Mouse (Mus musculus): ENCODE measurements at regions not wholly inside any gene's neighbourhood (a gene's known extent, or its start where the extent isn't known, plus 50 kb on each side); places are given as distances from the start of the nearest gene placed in this dataset.
"Not testable (repeated sequence)": the region's sequence is repeated elsewhere in the genome, so short reads cannot be mapped to it uniquely, and the experiment has no call there.

GRCm38 (mm10) chr6:103809986-103810341, 299.6 kb downstream of the Chl1 start:
- no peak for DNase-seq

- no peak for DNase-seq
Observed at GRCm38 (mm10) chr6:103810342-103811001, 300.1 kb downstream of the Chl1 start.

GRCm38 (mm10) chr6:103816396-103816795, 306.0 kb downstream of the Chl1 start:
- DNase-seq, result not testable (repeated sequence)

GRCm38 (mm10) chr6:103826042-103826441, 315.7 kb downstream of the Chl1 start:
- DNase-seq, result no peak

GRCm38 (mm10) chr6:103827623-103828022, 317.2 kb downstream of the Chl1 start:
- DNase-seq, result no peak

- no peak for DNase-seq
Observed at GRCm38 (mm10) chr6:103828866-103829265, 318.5 kb downstream of the Chl1 start.

- no peak for DNase-seq
Observed at GRCm38 (mm10) chr6:103832301-103832700, 321.9 kb downstream of the Chl1 start.

- DNase-seq, result no peak
Observed at GRCm38 (mm10) chr6:103832808-103833207, 322.4 kb downstream of the Chl1 start.

GRCm38 (mm10) chr6:103833501-103834132, 323.2 kb downstream of the Chl1 start:
- peak; percentile 33 for DNase-seq

GRCm38 (mm10) chr6:103834726-103835229, 324.4 kb downstream of the Chl1 start:
- no peak for DNase-seq

GRCm38 (mm10) chr6:103859787-103860186, 349.4 kb downstream of the Chl1 start:
- no peak for DNase-seq

- DNase-seq, result no peak
Observed at GRCm38 (mm10) chr6:103893455-103893854, 383.1 kb downstream of the Chl1 start.

- no peak for DNase-seq
Observed at GRCm38 (mm10) chr6:103924504-103924903, 414.1 kb downstream of the Chl1 start.

- no peak for DNase-seq
Observed at GRCm38 (mm10) chr6:103927094-103927493, 416.7 kb downstream of the Chl1 start.

GRCm38 (mm10) chr6:103940345-103940744, 430.0 kb downstream of the Chl1 start:
- DNase-seq, result no peak

GRCm38 (mm10) chr6:103944361-103944760, 434.0 kb downstream of the Chl1 start:
- no peak for DNase-seq

GRCm38 (mm10) chr6:103947474-103947873, 437.1 kb downstream of the Chl1 start:
- no peak for DNase-seq

- DNase-seq, result no peak
Observed at GRCm38 (mm10) chr6:103953134-103953771, 442.9 kb downstream of the Chl1 start.

GRCm38 (mm10) chr6:103959002-103959401, 448.6 kb downstream of the Chl1 start:
- DNase-seq, result no peak

GRCm38 (mm10) chr6:103967811-103968420, 457.5 kb downstream of the Chl1 start:
- DNase-seq, result no peak

GRCm38 (mm10) chr6:103999186-103999585, 488.8 kb downstream of the Chl1 start:
- no peak for DNase-seq

- DNase-seq, result peak; percentile 70
Observed at GRCm38 (mm10) chr6:104028439-104029091, 464.0 kb upstream of the Cntn6 start.

GRCm38 (mm10) chr6:104038853-104039252, 453.7 kb upstream of the Cntn6 start:
- DNase-seq, result no peak
